Mouse (Mus musculus) liver, postnatal 0 days (tissue): ENCODE results near the gene Eefsec.

Experiments
- CTCF ChIP-seq: sonication (generic); IDR thresholded peaks from 2 replicates; pipeline ENCODE4 v1.5.1; 2016; ENCODE audit warnings: antibody characterized with exemption, low read depth
- EP300 ChIP-seq: IDR thresholded peaks from 2 replicates; pipeline ENCODE4 v1.6.1; 2016; ENCODE audit warnings: antibody characterized with exemption, low read depth, mild to moderate bottlenecking

DNA sequence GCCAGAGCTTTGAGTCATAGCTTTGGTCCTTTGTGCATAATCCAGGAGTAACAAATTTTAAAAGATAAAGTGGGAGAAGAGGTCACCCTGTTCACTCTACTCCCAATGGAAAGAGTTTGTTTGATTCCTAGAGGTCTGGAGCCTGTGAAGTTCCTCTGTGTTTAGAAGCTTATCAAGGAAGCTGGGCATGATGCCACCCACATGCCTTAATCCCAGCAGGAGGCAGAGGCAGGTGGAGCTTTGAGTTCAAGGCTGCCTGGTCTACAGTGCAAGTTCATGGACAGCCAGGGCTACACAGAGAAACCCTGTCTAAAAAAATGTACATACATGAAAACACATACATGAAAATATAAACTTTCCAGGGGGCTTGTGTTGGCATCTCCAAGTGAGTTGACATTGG, 37.6 kb upstream of the Eefsec start:
- TF ChIP-seq CTCF (no peak), EP300 (no peak)
